ENCODE assay signal across 33 mouse cellular contexts in the genomic region with DNA sequence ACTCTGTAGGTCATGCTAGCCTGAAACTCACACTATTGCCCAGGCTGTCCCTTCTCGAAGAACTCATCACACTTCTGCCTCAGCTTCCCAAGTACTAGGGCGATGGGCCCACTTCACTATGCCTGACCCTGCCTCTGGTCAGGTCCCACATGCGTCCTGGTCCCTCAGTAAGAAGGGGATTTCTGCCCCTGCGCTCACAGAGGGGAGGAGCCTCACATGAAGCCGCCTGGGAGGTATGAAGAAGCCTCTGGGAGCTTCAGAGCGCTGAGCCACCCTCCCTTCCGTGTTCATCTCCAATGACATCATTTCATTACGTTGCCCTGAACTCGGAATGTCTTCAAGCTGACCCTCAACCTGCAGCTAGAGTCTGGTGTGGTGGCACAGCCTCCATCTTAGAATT. TPM values are rescaled to one million over a fixed set of nuclear protein-coding genes. Genes with fewer than 3 reads are reported as not detected.
A peak's percentile ranks its signal among the peaks of the same experiment; 100 is the strongest.
DNase-seq lines count a peak whose midpoint lies in the region; ATAC-seq and TF ChIP-seq lines count a peak whose summit lies in the region.
"Had no signal": no experiment of that assay in that cellular context is flagged by ENCODE, and none has a peak within 500 bp of the region (broad histone marks: within the 10 kb centered on the region; RNA-seq: fewer than 3 reads in every experiment).

No protein-coding gene starts in this region.

- no peaks in the 10 kb centered on the region for H3K9me3 ChIP-seq in forebrain, embryonic 13.5 days (replicated peaks)
- no peaks in the 10 kb centered on the region for H3K9me3 ChIP-seq in forebrain, embryonic 16.5 days (ENCODE audit: control insufficient read depth, low read length)
- H3K9me3 ChIP-seq in stomach, embryonic 16.5 days (replicated peaks; ENCODE audit: control insufficient read depth, low read length): no peaks in the 10 kb centered on the region
- H3K9me3 ChIP-seq in stomach, postnatal 0 days (ENCODE audit: control insufficient read depth, low read length): no peaks in the 10 kb centered on the region
- H3K9me3 ChIP-seq: limb, embryonic 13.5 days; lung, embryonic 15.5 days; midbrain, embryonic 10.5 days; neural tube, embryonic 12.5 days; stomach, embryonic 15.5 days had no signal

- H3K9ac ChIP-seq in forebrain, embryonic 13.5 days: no peak overlapping the region
- no peak overlapping the region for H3K9ac ChIP-seq in forebrain, embryonic 16.5 days (replicated peaks; ENCODE audit: low read depth, low read length)
- no peak overlapping the region for H3K9ac ChIP-seq in stomach, embryonic 16.5 days (ENCODE audit: low read length)
- no peak overlapping the region for H3K9ac ChIP-seq in stomach, postnatal 0 days (ENCODE audit: low read length)
- H3K9ac ChIP-seq: limb, embryonic 13.5 days; lung, embryonic 15.5 days; neural tube, embryonic 12.5 days; stomach, embryonic 15.5 days had no signal

- peak overlapping the region; percentile 86; the same call in 1 of the 2 replicates for H3K27ac ChIP-seq in forebrain, embryonic 13.5 days
- H3K27ac ChIP-seq in forebrain, embryonic 16.5 days (ENCODE audit: low read length): no peak overlapping the region
- H3K27ac ChIP-seq in layer of hippocampus, adult 2 months: peak overlapping the region; percentile 90
- H3K27ac ChIP-seq in stomach, embryonic 16.5 days (ENCODE audit: low read length): no peak overlapping the region
- H3K27ac ChIP-seq in stomach, postnatal 0 days (replicated peaks): no peak overlapping the region
- no peak overlapping the region for H3K27ac ChIP-seq in thymus, adult 2 months (ENCODE audit: control insufficient read depth, insufficient read depth, low read length)
- H3K27ac ChIP-seq: kidney, postnatal 0 days; limb, embryonic 13.5 days had no signal

- no peak for TF ChIP-seq POLR2A in thymus, adult 2 months (IDR thresholded peaks at IDR 0.05; ENCODE audit: control insufficient read depth, extremely low read depth, insufficient read depth, low read length, poor library complexity)

- H3K36me3 ChIP-seq in forebrain, embryonic 13.5 days (ENCODE audit: poor library complexity, severe bottlenecking): no peaks in the 10 kb centered on the region
- H3K36me3 ChIP-seq in forebrain, embryonic 16.5 days (ENCODE audit: control insufficient read depth, insufficient read depth): no peaks in the 10 kb centered on the region
- no peaks in the 10 kb centered on the region for H3K36me3 ChIP-seq in stomach, embryonic 16.5 days (ENCODE audit: control insufficient read depth, insufficient read depth, low read length)
- H3K36me3 ChIP-seq in stomach, postnatal 0 days (ENCODE audit: control insufficient read depth, insufficient read depth, low read length): no peaks in the 10 kb centered on the region
- H3K36me3 ChIP-seq in thymus, adult 2 months (ENCODE audit: control insufficient read depth, insufficient read depth, low read length): no peaks in the 10 kb centered on the region
- H3K36me3 ChIP-seq: limb, embryonic 13.5 days; lung, embryonic 15.5 days; midbrain, embryonic 10.5 days; neural tube, embryonic 12.5 days; stomach, embryonic 15.5 days had no signal

- ATAC-seq in forebrain, embryonic 13.5 days: no peak
- ATAC-seq in forebrain, embryonic 16.5 days: no peak
- ATAC-seq in stomach, embryonic 16.5 days (ENCODE audit: insufficient read depth, low FRiP score): 0 out of 2 replicates have a peak, but pooled peaks have one; percentile 26
- ATAC-seq in stomach, postnatal 0 days (ENCODE audit: low FRiP score, low TSS enrichment): no peak

- H3K27me3 ChIP-seq in forebrain, embryonic 13.5 days: no peaks in the 10 kb centered on the region
- no peaks in the 10 kb centered on the region for H3K27me3 ChIP-seq in forebrain, embryonic 16.5 days (replicated peaks; ENCODE audit: control insufficient read depth, insufficient read depth, low read length)
- no peaks in the 10 kb centered on the region for H3K27me3 ChIP-seq in stomach, embryonic 16.5 days (ENCODE audit: control insufficient read depth, insufficient read depth, low read length)
- no peaks in the 10 kb centered on the region; the same call in 1 of the 2 replicates for H3K27me3 ChIP-seq in stomach, postnatal 0 days (ENCODE audit: control insufficient read depth, insufficient read depth, low read length)
- no peaks in the 10 kb centered on the region for H3K27me3 ChIP-seq in thymus, adult 2 months (ENCODE audit: control insufficient read depth, insufficient read depth, low read length)
- H3K27me3 ChIP-seq: limb, embryonic 13.5 days; stomach, embryonic 15.5 days had no signal

- DNase-seq in layer of hippocampus, adult 2 months (ENCODE audit: low spot score in 2 of 2): no peak
- no peak for DNase-seq in layer of hippocampus, postnatal 14 days (ENCODE audit: low spot score in 2 of 2)
- DNase-seq in stomach, postnatal 0 days (ENCODE audit: low spot score): no peak
- no peak for DNase-seq in thymus, adult 2 months
- DNase-seq: adrenal gland, postnatal 25 days; B cell, adult 2 months; gastrocnemius, postnatal 14 days; heart, postnatal 14 days; kidney, adult 8-10 months; thymus, adult 18-20 months; thymus, postnatal 36 days had no signal

- peaks cover 10% of the 10 kb centered on the region for H3K4me1 ChIP-seq in forebrain, embryonic 13.5 days
- peaks cover 11% of the 10 kb centered on the region for H3K4me1 ChIP-seq in forebrain, embryonic 16.5 days (replicated peaks; ENCODE audit: control insufficient read depth, insufficient read depth, low read length)
- H3K4me1 ChIP-seq in stomach, embryonic 16.5 days (ENCODE audit: control insufficient read depth, insufficient read depth, low read length): 0 out of 2 replicates have a peak, but pooled peaks cover 3% of the 10 kb centered on the region
- H3K4me1 ChIP-seq in stomach, postnatal 0 days (replicated peaks; ENCODE audit: control insufficient read depth, insufficient read depth): no peaks in the 10 kb centered on the region
- no peaks in the 10 kb centered on the region for H3K4me1 ChIP-seq in thymus, adult 2 months (replicated peaks; ENCODE audit: control insufficient read depth, insufficient read depth, low read length)

- no peak overlapping the region for H3K4me3 ChIP-seq in forebrain, embryonic 13.5 days
- no peak overlapping the region for H3K4me3 ChIP-seq in forebrain, embryonic 16.5 days (replicated peaks; ENCODE audit: low read length)
- H3K4me3 ChIP-seq in layer of hippocampus, adult 2 months: no peak overlapping the region
- no peak overlapping the region for H3K4me3 ChIP-seq in stomach, embryonic 16.5 days (replicated peaks; ENCODE audit: low read length)
- no peak overlapping the region for H3K4me3 ChIP-seq in stomach, postnatal 0 days (ENCODE audit: low read depth, low read length)
- H3K4me3 ChIP-seq in thymus, adult 2 months (ENCODE audit: control insufficient read depth, insufficient read depth, low read length): no peak overlapping the region
- H3K4me3 ChIP-seq: erythroblast, embryonic 14.5 days; limb, embryonic 13.5 days; lung, embryonic 15.5 days; midbrain, embryonic 10.5 days; myocyte; neural tube, embryonic 12.5 days; stomach, embryonic 15.5 days had no signal

- no peak overlapping the region for H3K4me2 ChIP-seq in forebrain, embryonic 13.5 days
- no peak overlapping the region for H3K4me2 ChIP-seq in forebrain, embryonic 16.5 days (ENCODE audit: low read length)
- no peak overlapping the region for H3K4me2 ChIP-seq in stomach, embryonic 16.5 days (ENCODE audit: low read depth, low read length)
- no peak overlapping the region for H3K4me2 ChIP-seq in stomach, postnatal 0 days (replicated peaks; ENCODE audit: low read depth)
- H3K4me2 ChIP-seq: limb, embryonic 13.5 days; liver, embryonic 11.5 days had no signal

- no peak for TF ChIP-seq EP300 in stomach, postnatal 0 days (optimal IDR thresholded peaks at IDR 0.05)

- no peak for TF ChIP-seq CTCF in layer of hippocampus, adult 2 months (conservative IDR thresholded peaks at IDR 0.05)
- TF ChIP-seq CTCF in stomach, postnatal 0 days (IDR thresholded peaks at IDR 0.05; ENCODE audit: low read depth): no peak
- no peak for TF ChIP-seq CTCF in thymus, adult 2 months (IDR thresholded peaks at IDR 0.05; ENCODE audit: borderline replicate concordance, control insufficient read depth, extremely low read depth, insufficient read depth, low read length, poor library complexity)

- 84% methylated on average over 9 of the region's 9 CpGs for WGBS in forebrain, embryonic 13.5 days
- 83% methylated on average over 9 of the region's 9 CpGs for WGBS in forebrain, embryonic 16.5 days
- WGBS in stomach, embryonic 16.5 days: 79% methylated on average over 9 of the region's 9 CpGs
- WGBS in stomach, postnatal 0 days: 82% methylated on average over 9 of the region's 9 CpGs
- WGBS in thymus, adult 2 months: 96% methylated on average over 9 of the region's 9 CpGs

RNA-seq across cellular contexts. Expression of a gene that starts 7.3 kb away (rescaled TPM):
- polyA plus RNA-seq in forebrain, embryonic 13.5 days (2015; fragmentation: Nextera tagmentation; extraction: Ambion mirVana): 659 and 777 TPM in 2 replicates
- polyA plus RNA-seq in forebrain, embryonic 16.5 days (2015; fragmentation: Nextera tagmentation; extraction: Ambion mirVana): 467 and 512 TPM in 2 replicates
- total RNA-seq in layer of hippocampus, adult 2 months (2021): 100 to 1,000 TPM; 495 to 504 TPM
- total RNA-seq in layer of hippocampus, postnatal 14 days (2021): 100 to 1,000 TPM; 413 to 460 TPM
- polyA plus RNA-seq in stomach, embryonic 16.5 days (2015; fragmentation: Nextera tagmentation; extraction: Ambion mirVana): 734 and 881 TPM in 2 replicates
- 828 and 879 TPM in 2 replicates for polyA plus RNA-seq in stomach, postnatal 0 days (2015; fragmentation: Nextera tagmentation; extraction: Ambion mirVana)
- polyA plus RNA-seq in thymus, adult 2 months (2012; rRNA removed): 1,664 and 2,025 TPM in 2 replicates

RNA-seq across cellular contexts. Expression of a gene that starts 8.7 kb away (rescaled TPM):
- polyA plus RNA-seq in forebrain, embryonic 13.5 days (2015; fragmentation: Nextera tagmentation; extraction: Ambion mirVana): not detected in 2 replicates
- polyA plus RNA-seq in forebrain, embryonic 16.5 days (2015; fragmentation: Nextera tagmentation; extraction: Ambion mirVana): not detected in 2 replicates
- not detected for total RNA-seq in layer of hippocampus, adult 2 months (2021)
- not detected for total RNA-seq in layer of hippocampus, postnatal 14 days (2021)
- polyA plus RNA-seq in stomach, embryonic 16.5 days (2015; fragmentation: Nextera tagmentation; extraction: Ambion mirVana): not detected in 2 replicates
- polyA plus RNA-seq in stomach, postnatal 0 days (2015; fragmentation: Nextera tagmentation; extraction: Ambion mirVana): not detected in 2 replicates
- polyA plus RNA-seq in thymus, adult 2 months (2012; rRNA removed): not detected in 2 replicates
- total RNA-seq: adrenal gland, adult 18-20 months; adrenal gland, postnatal 25 days; gastrocnemius, postnatal 14 days; granulocyte monocyte progenitor cell, adult 5-6 weeks; heart, postnatal 14 days; left cerebral cortex, adult 18-20 months; megakaryocyte progenitor cell, adult 5-6 weeks; midbrain, postnatal 0 days had no signal
- polyA plus RNA-seq: embryonic facial prominence, embryonic 14.5 days; erythroblast, embryonic 14.5 days; heart, embryonic 14.5 days; intestine, embryonic 16.5 days; kidney, postnatal 0 days; large intestine, adult 2 months; limb, embryonic 13.5 days; liver, embryonic 11.5 days; liver, embryonic 16.5 days; lung, embryonic 15.5 days; midbrain, embryonic 10.5 days; midbrain, postnatal 0 days; myocyte; neural tube, embryonic 12.5 days; stomach, embryonic 15.5 days had no signal

RNA-seq across cellular contexts. Expression of a gene that starts 11.6 kb away (rescaled TPM):
- 14.8 and 18.2 TPM in 2 replicates for polyA plus RNA-seq in forebrain, embryonic 13.5 days (2015; fragmentation: Nextera tagmentation; extraction: Ambion mirVana)
- 32.9 and 44.2 TPM in 2 replicates for polyA plus RNA-seq in forebrain, embryonic 16.5 days (2015; fragmentation: Nextera tagmentation; extraction: Ambion mirVana)
- 100 to 1,000 TPM; 321 to 335 TPM for total RNA-seq in layer of hippocampus, adult 2 months (2021)
- 100 to 1,000 TPM; 270 to 280 TPM for total RNA-seq in layer of hippocampus, postnatal 14 days (2021)
- 1.2 and 1.6 TPM in 2 replicates for polyA plus RNA-seq in stomach, embryonic 16.5 days (2015; fragmentation: Nextera tagmentation; extraction: Ambion mirVana)
- polyA plus RNA-seq in stomach, postnatal 0 days (2015; fragmentation: Nextera tagmentation; extraction: Ambion mirVana): 1.2 and 1.4 TPM in 2 replicates
- 24.0 and 24.7 TPM in 2 replicates for polyA plus RNA-seq in thymus, adult 2 months (2012; rRNA removed)
- total RNA-seq: granulocyte monocyte progenitor cell, adult 5-6 weeks; megakaryocyte progenitor cell, adult 5-6 weeks had no signal

RNA-seq across cellular contexts. Expression of a gene that starts 20.5 kb away (rescaled TPM):
- 191 and 196 TPM in 2 replicates for polyA plus RNA-seq in forebrain, embryonic 13.5 days (2015; fragmentation: Nextera tagmentation; extraction: Ambion mirVana)
- 272 and 293 TPM in 2 replicates for polyA plus RNA-seq in forebrain, embryonic 16.5 days (2015; fragmentation: Nextera tagmentation; extraction: Ambion mirVana)
- 100 to 1,000 TPM; 462 to 510 TPM for total RNA-seq in layer of hippocampus, adult 2 months (2021)
- total RNA-seq in layer of hippocampus, postnatal 14 days (2021): 100 to 1,000 TPM; 487 to 502 TPM
- polyA plus RNA-seq in stomach, embryonic 16.5 days (2015; fragmentation: Nextera tagmentation; extraction: Ambion mirVana): 63.1 and 63.4 TPM in 2 replicates
- polyA plus RNA-seq in stomach, postnatal 0 days (2015; fragmentation: Nextera tagmentation; extraction: Ambion mirVana): 40.6 and 43.9 TPM in 2 replicates
- polyA plus RNA-seq in thymus, adult 2 months (2012; rRNA removed): 86.3 and 110 TPM in 2 replicates

Comparison
In these comparisons a context has a peak if more than half of its experiments do, and no peak if none do; other contexts are left out.
1. H3K27ac ChIP-seq: peak in forebrain, embryonic 13.5 days (single experiment) and layer of hippocampus, adult 2 months (single experiment); none in forebrain, embryonic 16.5 days (single experiment), stomach, embryonic 16.5 days (single experiment), stomach, postnatal 0 days (single experiment) and thymus, adult 2 months (single experiment).